Mouse (Mus musculus) stomach, adult 2 months (tissue): ENCODE results near the gene Gm9507. TPM values are rescaled to one million over a fixed set of nuclear protein-coding genes. Genes with fewer than 3 reads are reported as not detected.

ENCODE experiments used
- polyA plus RNA-seq: library from polyadenylated mRNA; depleted of rRNA; stranded (reverse); fragments of >200 nt; gene quantifications from 2 replicates; pipeline ENCODE4 v1.2.3, GENCODE M21; 2012; rRNA removed

The Gm9507 gene
- polyA plus RNA-seq = not detected in 2 replicates

DNA sequence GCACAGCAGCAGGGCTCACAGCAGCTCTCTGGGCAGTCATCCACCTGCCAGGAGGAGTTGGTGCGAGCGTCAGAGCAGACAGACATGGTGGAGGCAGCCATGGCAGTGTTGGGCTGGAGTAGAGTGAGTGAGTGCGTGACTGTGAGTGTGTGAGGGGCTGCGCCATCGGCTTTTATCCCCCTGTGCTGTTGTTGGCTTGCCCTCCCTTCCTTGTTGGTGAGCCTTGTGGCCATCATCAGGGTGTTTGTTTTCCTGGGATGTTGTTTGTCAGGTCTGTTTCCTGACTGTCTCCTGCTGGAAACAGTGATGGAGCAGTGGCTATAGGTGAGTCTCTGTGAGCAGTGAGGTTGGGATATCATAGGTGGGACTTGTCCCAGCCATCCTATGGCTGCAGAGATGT is at the start of gene Gm9507:
TSS of gene Gm9507 (minus strand) at position 101 of the 400 bp plus-strand sequence.

DNA sequence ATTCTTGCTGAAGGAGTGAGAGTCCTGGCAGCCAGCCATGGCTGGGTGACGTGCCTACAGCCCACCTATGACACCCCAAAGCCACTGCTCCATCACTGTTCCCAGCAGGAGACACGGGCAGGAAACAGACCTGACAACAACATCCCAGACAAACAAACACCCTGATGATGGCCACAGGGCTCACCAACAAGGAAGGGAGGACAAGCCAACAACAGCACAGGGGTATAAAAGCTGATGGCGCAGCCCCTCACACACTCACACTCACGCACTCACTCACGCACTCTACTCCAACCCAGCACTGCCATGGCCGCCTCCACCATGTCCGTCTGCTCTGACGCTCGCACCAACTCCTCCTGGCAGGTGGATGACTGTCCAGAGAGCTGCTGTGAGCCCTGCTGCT is 40.9 kb upstream of the Gm9507 start, which contains the start of gene Gm10318:
TSS of gene Gm10318 (plus strand) at position 301 of the 400 bp plus-strand sequence.

GRCm38 (mm10) chr10:77846503-77846902 is 34.9 kb upstream of the Gm9507 start, which contains the start of gene Gm36176:
Gm36176 (plus strand) TSS chr10:77846803.

DNA sequence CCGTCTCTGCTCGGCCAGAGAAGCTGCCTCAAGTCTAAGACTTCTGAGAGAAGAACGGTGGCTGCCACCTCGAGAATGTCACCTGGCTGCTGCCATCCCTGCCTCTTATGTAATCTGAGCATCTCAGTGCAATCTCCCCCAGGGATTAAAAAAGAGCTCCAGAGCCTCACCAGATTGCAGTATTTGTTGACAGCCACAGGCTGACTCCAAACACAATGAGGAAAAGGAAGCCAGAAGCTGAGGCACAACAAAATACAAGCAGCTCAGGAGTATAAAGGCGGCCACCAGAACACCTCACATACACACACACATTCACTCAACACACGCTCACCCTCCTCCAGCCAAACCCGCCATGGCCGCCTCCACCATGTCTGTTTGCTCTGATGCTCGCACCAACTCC is 24.0 kb upstream of the Gm9507 start, which contains the start of gene Krtap10-10:
TSS of gene Krtap10-10 (plus strand) at position 301 of the 400 bp plus-strand sequence.

DNA sequence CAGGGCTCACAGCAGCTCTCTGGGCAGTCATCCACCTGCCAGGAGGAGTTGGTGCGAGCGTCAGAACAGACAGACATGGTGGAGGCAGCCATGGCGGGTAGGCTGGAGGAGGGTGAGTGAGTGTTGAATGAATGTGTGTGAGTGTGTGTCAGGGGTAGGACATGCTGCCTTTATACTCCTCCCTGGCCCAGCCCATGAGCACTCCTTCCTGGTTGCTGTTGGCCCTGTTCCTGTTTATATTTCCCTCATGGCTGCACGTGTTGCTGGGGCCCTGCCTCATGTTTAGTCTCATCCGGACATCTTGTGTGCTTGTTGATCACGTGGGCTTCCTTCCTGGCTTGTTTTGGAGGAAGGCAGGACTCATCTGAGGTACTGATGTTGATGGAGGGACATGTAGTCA is 15.3 kb upstream of the Gm9507 start, which contains the start of gene Krtap10-4:
TSS of gene Krtap10-4 (minus strand) at position 145 of the 400 bp plus-strand sequence.

DNA sequence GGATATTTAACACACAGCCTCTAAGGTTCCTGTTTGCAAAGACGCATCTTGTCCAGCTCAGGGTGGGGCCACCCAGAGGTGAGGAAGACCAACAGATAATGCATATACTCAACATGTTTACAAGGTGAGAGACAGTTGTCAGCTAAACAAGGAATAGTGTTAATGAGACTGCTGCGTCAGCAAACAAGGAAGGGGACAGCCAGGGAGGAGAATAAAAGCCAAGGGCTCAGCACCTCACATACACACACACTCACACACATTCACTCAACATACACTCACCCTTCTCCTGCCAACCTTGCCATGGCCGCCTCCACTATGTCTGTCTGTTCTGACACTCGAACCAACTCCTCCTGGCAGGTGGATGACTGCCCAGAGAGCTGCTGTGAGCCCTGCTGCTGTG is 2.7 kb upstream of the Gm9507 start, which contains the start of gene Gm2696:
TSS of gene Gm2696 (plus strand) at position 301 of the 400 bp plus-strand sequence.

DNA sequence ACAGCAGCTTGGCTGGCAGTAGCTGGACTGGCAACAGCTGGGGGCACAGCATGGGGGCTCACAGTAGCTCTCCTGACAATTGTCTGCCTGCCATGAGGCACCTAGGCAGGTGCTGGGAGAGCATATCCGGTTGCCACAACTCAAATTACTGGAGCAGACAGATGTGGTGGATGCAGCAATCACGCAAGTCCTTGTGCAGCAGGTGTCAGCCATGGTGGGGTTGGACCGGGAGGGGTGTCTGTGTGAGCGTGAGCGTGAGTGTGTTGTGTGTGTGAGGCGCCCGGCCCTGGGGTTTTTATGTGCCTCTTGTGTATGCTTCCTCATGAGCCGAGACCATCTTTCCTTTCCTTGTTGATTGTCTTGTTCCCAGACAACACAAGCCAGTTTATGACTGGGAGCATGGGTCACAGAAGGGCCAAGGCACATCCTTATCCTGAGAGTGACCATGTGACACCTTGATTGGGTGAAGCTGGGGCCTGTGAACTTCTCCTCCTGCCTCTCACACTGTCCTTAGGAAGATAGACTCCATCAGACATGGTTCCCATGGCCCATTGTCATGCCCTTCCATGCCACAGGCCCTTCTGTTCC is 12.6 kb downstream of the Gm9507 start, which contains the start of gene Gm19668:
TSS of gene Gm19668 (minus strand) at position 213 of the 588 bp plus-strand sequence.

DNA sequence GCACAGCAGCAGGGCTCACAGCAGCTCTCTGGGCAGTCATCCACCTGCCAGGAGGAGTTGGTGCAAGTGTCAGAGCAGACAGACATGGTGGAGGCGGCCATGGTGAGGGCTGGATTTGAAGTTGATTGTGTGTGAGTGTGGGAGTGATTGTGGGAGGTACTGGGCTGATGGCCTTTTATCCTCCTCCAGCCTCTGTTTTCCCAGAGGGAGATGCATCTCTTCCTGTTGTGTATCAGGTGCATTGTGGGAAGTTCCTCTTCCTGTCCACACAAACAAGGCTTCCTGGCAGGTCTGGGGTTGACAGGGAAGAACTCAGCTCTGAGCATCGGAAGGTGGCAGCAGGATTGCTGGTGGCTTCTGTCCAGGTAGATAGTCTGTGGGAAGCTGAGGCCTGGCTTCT is 16.7 kb downstream of the Gm9507 start, which contains the start of gene Gm9639:
TSS of gene Gm9639 (minus strand) at position 101 of the 400 bp plus-strand sequence.

DNA sequence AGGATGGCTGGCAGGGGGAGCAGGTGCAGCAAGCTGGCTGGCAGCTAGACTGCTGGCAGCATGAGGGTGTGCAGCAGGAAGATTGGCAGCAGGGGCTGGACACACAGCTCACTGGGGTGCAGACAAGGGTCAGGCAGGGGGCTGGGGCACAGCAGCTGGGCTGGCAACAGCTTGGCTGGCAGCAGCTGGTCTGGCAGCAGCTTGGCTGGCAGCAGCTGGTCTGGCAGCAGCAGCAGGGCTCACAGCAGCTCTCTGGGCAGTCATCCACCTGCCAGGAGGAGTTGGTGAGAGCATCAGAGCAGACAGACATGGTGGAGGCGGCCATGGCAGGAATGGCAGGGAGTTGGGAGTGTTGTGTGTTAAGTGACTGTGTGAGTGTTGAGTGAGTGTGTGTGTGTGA is 23.8 kb downstream of the Gm9507 start, which contains the start of gene Gm7137:
TSS of gene Gm7137 (minus strand) at position 325 of the 400 bp plus-strand sequence.

DNA sequence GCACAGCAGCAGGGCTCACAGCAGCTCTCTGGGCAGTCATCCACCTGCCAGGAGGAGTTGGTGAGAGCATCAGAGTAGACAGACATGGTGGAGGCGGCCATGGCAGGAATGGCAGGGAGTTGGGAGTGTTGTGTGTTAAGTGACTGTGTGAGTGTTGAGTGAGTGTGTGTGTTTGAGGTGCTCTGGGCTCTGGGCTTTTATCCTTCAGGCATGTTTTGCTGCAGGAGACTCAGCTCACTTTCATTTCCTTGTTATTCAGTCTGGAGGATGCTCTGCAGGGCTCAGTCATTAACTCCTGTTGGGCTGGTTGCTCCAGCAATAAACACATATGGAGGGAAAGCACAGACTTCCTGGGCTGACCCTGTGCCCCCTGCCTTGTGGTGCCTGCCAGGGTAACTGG is 29.2 kb downstream of the Gm9507 start, which contains the start of gene Gm3250:
TSS of gene Gm3250 (minus strand) at position 101 of the 400 bp plus-strand sequence.

GRCm38 (mm10) chr10:77776844-77777243 is 34.8 kb downstream of the Gm9507 start, which contains the start of gene Gm7138:
Gm7138 (minus strand) TSS chr10:77776944.

DNA sequence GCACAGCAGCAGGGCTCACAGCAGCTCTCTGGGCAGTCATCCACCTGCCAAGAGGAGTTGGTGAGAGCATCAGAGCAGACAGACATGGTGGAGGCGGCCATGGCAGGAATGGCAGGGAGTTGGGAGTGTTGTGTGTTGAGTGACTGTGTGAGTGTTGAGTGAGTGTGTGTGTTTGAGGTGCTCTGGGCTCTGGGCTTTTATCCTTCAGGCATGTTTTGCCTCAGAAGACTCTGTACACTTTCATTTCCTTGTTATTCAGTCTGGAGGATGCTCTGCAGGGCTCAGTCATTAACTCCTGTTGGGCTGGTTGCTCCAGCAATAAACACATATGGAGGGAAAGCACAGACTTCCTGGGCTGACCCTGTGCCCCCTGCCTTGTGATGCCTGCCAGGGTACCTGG is 40.4 kb downstream of the Gm9507 start, which contains the start of gene Gm3238:
TSS of gene Gm3238 (minus strand) at position 101 of the 400 bp plus-strand sequence.

Other genes with a start within 250 kb of the Gm9507 start
- gene Pttg1ip, start 230.1 kb downstream of the Gm9507 start, polyA plus RNA-seq = 171 and 193 TPM in 2 replicates
- 60.3 and 68.3 TPM in 2 replicates for gene Sumo3, start 205.7 kb downstream of the Gm9507 start, polyA plus RNA-seq
- gene Gm49325, start 205.6 kb downstream of the Gm9507 start, polyA plus RNA-seq = not detected in 2 replicates
- 21.8 and 23.2 TPM in 2 replicates for gene Ube2g2, start 189.6 kb downstream of the Gm9507 start, polyA plus RNA-seq
- 0.29 and 0.96 TPM in 2 replicates for gene Tspear, start 125.3 kb downstream of the Gm9507 start, polyA plus RNA-seq
- not detected in 2 replicates for gene Gm19402, start 121.1 kb downstream of the Gm9507 start, polyA plus RNA-seq
- not detected in 2 replicates for gene Gm9508, start 114.6 kb downstream of the Gm9507 start, polyA plus RNA-seq
- gene Gm10272, start 105.2 kb downstream of the Gm9507 start, polyA plus RNA-seq = not detected in 2 replicates
- not detected in 2 replicates for gene Gm10024, start 100.4 kb downstream of the Gm9507 start, polyA plus RNA-seq
- 1.8 TPM in 1 of 2 replicates, not detected in the other for gene Gm10142, start 96.0 kb downstream of the Gm9507 start, polyA plus RNA-seq
- gene Krtap12-1, start 91.2 kb downstream of the Gm9507 start, polyA plus RNA-seq = 0.25 and 0.38 TPM in 2 replicates
- gene Gm10100, start 85.4 kb downstream of the Gm9507 start, polyA plus RNA-seq = not detected in 2 replicates
- gene Gm18596, start 69.2 kb downstream of the Gm9507 start, polyA plus RNA-seq = not detected in 2 replicates
- not detected in 2 replicates for gene Gm9736, start 60.5 kb downstream of the Gm9507 start, polyA plus RNA-seq
- not detected in 2 replicates for gene Gm3233, start 52.2 kb downstream of the Gm9507 start, polyA plus RNA-seq
- gene Gm3238, start 40.5 kb downstream of the Gm9507 start, polyA plus RNA-seq = not detected in 2 replicates
- not detected in 2 replicates for gene Gm7138, start 34.9 kb downstream of the Gm9507 start, polyA plus RNA-seq
- not detected in 2 replicates for gene Gm3250, start 29.3 kb downstream of the Gm9507 start, polyA plus RNA-seq
- gene Gm7137, start 23.6 kb downstream of the Gm9507 start, polyA plus RNA-seq = not detected in 2 replicates
- not detected in 2 replicates for gene Gm9639, start 16.8 kb downstream of the Gm9507 start, polyA plus RNA-seq
- not detected in 2 replicates for gene Gm19668, start 12.7 kb downstream of the Gm9507 start, polyA plus RNA-seq
- gene Gm2696, start 2.8 kb upstream of the Gm9507 start, polyA plus RNA-seq = not detected in 2 replicates
- gene Krtap10-4, start 15.3 kb upstream of the Gm9507 start, polyA plus RNA-seq = not detected in 2 replicates
- gene Krtap10-10, start 24.1 kb upstream of the Gm9507 start, polyA plus RNA-seq = not detected in 2 replicates
- not detected in 2 replicates for gene Gm36176, start 35.0 kb upstream of the Gm9507 start, polyA plus RNA-seq
- gene Gm10318, start 41.0 kb upstream of the Gm9507 start, polyA plus RNA-seq = not detected in 2 replicates
- not detected in 2 replicates for gene Gm3285, start 50.1 kb upstream of the Gm9507 start, polyA plus RNA-seq
- gene Lrrc3, start 90.7 kb upstream of the Gm9507 start, polyA plus RNA-seq = 4.4 and 4.7 TPM in 2 replicates
- 0.29 and 0.33 TPM in 2 replicates for gene Trpm2, start 158.7 kb upstream of the Gm9507 start, polyA plus RNA-seq
- gene 1810043G02Rik, start 166.7 kb upstream of the Gm9507 start, polyA plus RNA-seq = 17.7 and 24.3 TPM in 2 replicates
- gene Pfkl, start 198.2 kb upstream of the Gm9507 start, polyA plus RNA-seq = 40.4 and 50.6 TPM in 2 replicates
- gene Dnmt3l, start 230.1 kb upstream of the Gm9507 start, polyA plus RNA-seq = 0.80 and 1.3 TPM in 2 replicates
- 0.45 and 0.79 TPM in 2 replicates for gene Aire, start 231.8 kb upstream of the Gm9507 start, polyA plus RNA-seq